Mouse (Mus musculus) olfactory bulb, adult 2 months (tissue): ENCODE results near the gene Sacs. TPM values are rescaled to one million over a fixed set of nuclear protein-coding genes. Genes with fewer than 3 reads are reported as not detected.
"Not testable (repeated sequence)": the region's sequence is repeated elsewhere in the genome, so short reads cannot be mapped to it uniquely, and the experiment has no call there.

Experiments used
- H3K27ac ChIP-seq: fragments of 200-500 bp; 2 replicates; pipeline ENCODE4 v1.5.1; 2012; ENCODE audit warnings: low read depth, low read length; ENCODE audit not compliant: insufficient read depth
- H3K4me1 ChIP-seq: fragments of 200-500 bp; 2 replicates; pipeline ENCODE4 v1.6.1; 2012; ENCODE audit warnings: low read length; ENCODE audit not compliant: control insufficient read depth, insufficient read depth
- H3K4me3 ChIP-seq: fragments of 200-500 bp; 2 replicates; pipeline ENCODE4 v1.5.1; 2012; ENCODE audit warnings: mild to moderate bottlenecking, low read depth, low read length, moderate library complexity; ENCODE audit not compliant: insufficient read depth
- CTCF ChIP-seq: fragments of 200-500 bp; IDR thresholded peaks from 2 replicates; pipeline ENCODE4 v1.5.1; 2012; ENCODE audit warnings: low read depth, mild to moderate bottlenecking, low read length, moderate library complexity; ENCODE audit not compliant: insufficient read depth
- POLR2A ChIP-seq: fragments of 200-500 bp; IDR thresholded peaks from 2 replicates; pipeline ENCODE4 v1.6.1; 2012; ENCODE audit warnings: mild to moderate bottlenecking, low read depth, low read length, moderate library complexity; ENCODE audit not compliant: insufficient read depth
- WGBS: fragments of 180-500 bp; shearing (Covaris S2); methylation state at CpG from one replicate; pipeline ENCODE4 v1.1.7; 2018; 5-methylcytosine and 5-hydroxymethylcytosine counted together
- polyA plus RNA-seq: library from polyadenylated mRNA; stranded (reverse); fragments of >200 nt; gene quantifications from 2 replicates; pipeline ENCODE4 v1.2.4, GENCODE M21; 2012; ENCODE audit warnings: low replicate concordance; ENCODE audit not compliant: missing spikeins, insufficient read depth, insufficient read length

Gene Sacs
- 64.4 TPM in 1 of 2 replicates, not detected in the other for polyA plus RNA-seq

DNA sequence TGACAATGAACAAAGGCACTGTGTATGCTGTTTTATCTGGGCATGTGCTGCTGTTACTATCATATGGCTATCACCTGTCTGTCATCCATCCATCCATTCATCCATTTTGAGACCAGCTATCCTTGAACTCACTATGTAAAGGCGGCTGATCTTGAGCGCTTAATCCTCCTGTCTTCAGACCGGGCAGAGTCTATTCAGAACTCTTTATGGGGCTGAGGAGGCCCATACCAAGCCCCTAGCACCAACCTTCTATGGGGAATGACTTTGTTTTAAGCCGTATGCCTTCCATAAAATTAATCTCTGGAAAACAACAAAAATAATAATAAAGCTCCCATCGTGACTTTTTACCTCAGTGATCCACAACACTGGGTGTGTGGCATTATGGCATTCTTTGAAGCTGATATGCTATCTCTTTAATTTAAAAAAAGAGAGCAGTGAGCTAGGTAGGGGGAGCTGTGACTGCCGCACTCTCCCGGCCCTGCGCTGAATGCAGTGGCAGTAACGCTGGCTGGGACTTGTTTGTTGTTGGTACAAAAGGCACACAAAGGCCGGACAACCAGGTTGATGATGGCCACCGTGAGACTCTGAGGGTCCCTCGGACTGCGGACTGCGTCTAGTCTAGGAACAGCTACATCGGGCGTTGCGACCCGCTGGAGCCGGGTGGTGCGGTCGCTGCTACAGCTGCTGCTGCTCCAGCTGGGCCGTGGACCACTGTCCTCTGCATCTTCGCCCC is at the start of gene Sacs:
Sacs (plus strand) TSS at position 464 of the 733 bp plus-strand sequence.
- H3K4me1 ChIP-seq, result peaks cover 8% of the 10 kb centered on the region
- peak within 1 kb of the TSS; percentile 59 for H3K4me3 ChIP-seq
- no peak for TF ChIP-seq CTCF
- TF ChIP-seq POLR2A, result no peak
- H3K27ac ChIP-seq, result no peak within 1 kb of the TSS
- 4% methylated on average over 23 of the region's 23 CpGs for WGBS

DNA sequence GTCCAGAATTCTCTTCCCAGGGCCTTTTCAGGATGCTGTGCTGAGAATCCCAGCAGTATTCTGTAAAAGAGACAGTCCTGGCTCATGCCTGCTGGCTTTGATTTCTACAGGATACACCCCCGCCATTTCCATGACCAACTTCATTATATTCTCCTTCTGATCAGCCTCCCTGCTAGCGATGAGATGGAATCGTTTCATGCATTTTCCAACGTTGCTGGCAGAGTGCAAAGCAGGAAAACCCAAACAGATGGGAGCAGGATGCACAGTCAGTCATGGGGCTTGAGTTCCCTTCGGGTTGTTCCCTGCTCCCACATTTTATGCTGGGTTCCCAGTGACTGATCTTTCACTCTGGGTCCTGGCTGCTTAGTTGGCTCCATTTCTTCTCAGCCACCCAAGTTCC is 47.3 kb upstream of the Sacs start:
- Histone ChIP-seq H3K27ac (no peak overlapping the region), H3K4me1 (no peaks in the 10 kb centered on the region), H3K4me3 (no peak overlapping the region)
- TF ChIP-seq POLR2A (no peak), CTCF (no peak)
- WGBS, result 67% methylated on average over 5 of the region's 5 CpGs

DNA sequence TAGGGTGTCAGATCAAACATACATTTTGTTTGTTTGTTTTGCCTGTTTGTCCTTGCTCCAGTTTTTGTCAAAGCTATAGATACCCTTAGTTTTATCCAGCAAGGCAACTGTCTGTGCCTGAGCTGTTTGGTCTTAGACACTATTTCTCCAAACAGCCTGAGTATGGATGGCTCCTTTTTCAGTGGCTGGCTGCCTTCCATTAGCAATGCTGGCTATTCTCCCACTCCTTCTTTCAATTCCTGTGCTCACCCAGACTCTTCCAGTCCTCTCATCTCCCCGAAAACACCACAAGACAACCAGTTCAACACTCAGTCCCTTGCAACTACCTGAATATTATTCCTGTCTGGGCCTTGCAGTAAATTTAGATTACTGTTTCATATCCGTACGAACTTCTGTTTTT is 46.2 kb upstream of the Sacs start:
- 79% methylated on average over 3 of the region's 3 CpGs for WGBS
- TF ChIP-seq POLR2A (no peak), CTCF (no peak)

DNA sequence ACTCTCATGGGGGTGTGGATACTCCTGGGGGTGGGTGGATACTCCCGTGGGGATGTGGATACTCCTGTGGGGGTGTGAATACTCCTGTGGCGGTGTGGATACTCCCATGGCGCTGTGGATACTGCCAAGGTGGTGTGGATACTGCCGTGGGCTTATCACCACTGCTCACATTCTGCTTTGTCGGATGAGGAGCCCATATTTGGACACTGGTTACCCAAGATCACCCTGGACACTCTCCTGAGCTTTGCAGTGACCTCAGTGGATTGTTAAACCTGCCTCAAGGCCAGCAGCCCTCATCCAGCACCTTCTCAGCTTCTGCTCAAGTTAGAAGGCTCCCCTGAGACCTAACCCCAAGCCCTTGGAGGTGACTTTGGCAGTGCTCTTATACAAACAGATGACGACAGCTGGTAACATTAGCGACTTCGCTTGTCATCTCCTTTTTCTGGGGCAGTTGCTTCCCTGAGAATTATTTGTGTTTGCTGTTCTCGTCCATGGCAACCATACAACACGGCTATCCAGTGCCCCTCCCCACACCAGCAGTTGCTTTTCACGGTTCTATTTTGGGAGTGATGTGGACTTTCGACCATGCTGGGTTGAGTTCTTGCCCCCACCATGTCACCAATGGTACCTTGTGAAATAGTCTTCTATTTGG is 40.2 kb upstream of the Sacs start:
- Histone ChIP-seq H3K27ac (no peak overlapping the region), H3K4me1 (no peaks in the 10 kb centered on the region), H3K4me3 (no peak overlapping the region)
- TF ChIP-seq POLR2A (no peak), CTCF (no peak)
- 85% methylated on average over 12 of the region's 12 CpGs for WGBS

More for the DNA sequence above, 46.2 kb upstream of the Sacs start:
- Histone ChIP-seq H3K4me3 (no peak overlapping the region), H3K4me1 (no peaks in the 10 kb centered on the region), H3K27ac (no peak overlapping the region)

DNA sequence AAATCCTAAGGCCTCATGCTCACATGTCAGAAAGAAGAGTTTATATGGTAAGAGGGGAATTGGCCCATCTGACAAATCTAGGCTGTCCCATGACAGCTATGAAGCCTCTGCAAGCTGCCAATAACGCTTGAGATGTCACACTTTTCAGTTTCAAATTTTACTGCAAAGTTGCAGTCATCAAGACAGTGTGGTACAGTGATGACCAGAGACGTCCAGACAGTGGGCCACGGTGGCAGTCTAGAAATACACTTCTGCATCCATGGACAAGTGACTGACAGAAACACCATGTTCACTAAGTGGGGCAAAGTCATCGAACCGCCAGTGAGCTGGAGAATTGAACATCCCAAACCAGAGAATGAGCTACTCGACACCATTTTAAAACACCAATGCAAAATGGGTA is 37.5 kb upstream of the Sacs start:
- no peak overlapping the region for H3K4me3 ChIP-seq
- H3K27ac ChIP-seq, result no peak overlapping the region
- TF ChIP-seq CTCF, result no peak
- TF ChIP-seq POLR2A, result no peak
- 95% methylated on average over 6 of the region's 6 CpGs for WGBS
- no peaks in the 10 kb centered on the region for H3K4me1 ChIP-seq

DNA sequence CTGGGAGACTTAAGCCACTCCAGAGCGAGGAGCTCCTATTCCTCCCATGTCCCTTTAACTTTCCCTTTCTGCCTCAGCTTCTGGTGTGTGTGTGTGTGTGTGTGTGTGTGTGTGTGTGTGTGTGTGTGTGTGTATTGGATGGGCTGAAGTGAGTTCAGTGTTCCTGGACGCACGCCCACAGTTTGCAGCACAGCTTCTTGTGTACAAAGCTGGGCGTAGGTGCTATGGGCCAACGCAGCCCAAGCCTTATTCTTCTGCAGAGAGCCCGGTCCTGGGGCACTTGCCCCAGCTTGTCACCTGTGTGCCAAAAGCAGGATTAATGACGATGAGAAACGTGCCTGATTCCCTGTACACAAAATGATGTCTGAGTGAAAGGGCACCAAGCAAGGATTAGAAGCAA is 31.9 kb upstream of the Sacs start:
- 68% methylated on average over 8 of the region's 8 CpGs for WGBS
- H3K4me1 ChIP-seq, result no peaks in the 10 kb centered on the region
- H3K4me3 ChIP-seq, result no peak overlapping the region
- no peak overlapping the region for H3K27ac ChIP-seq
- TF ChIP-seq POLR2A, result no peak
- no peak for TF ChIP-seq CTCF

DNA sequence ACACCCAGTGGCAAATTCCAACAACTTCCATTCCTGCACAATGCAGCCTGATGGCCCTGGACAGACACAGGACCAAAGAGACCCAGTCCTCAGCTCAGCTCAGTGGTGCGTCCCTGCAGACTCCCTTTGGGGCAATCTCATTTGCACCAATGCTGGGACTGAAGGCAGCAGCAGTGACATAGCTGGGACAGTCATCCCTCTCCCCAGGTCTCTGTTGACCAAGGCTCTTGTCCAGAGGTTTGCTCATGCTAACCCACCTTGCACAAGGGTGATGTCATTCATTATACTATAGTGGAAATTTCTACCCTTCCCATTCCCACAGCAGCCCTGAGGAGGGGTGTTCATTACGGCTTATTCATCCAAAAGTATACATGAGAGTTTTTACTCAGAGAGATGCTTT is 29.6 kb upstream of the Sacs start:
- H3K27ac ChIP-seq, result no peak overlapping the region
- no peak overlapping the region for H3K4me3 ChIP-seq
- WGBS, result 97% methylated on average over 2 of the region's 2 CpGs
- no peak for TF ChIP-seq POLR2A
- TF ChIP-seq CTCF, result no peak
- H3K4me1 ChIP-seq, result no peaks in the 10 kb centered on the region

DNA sequence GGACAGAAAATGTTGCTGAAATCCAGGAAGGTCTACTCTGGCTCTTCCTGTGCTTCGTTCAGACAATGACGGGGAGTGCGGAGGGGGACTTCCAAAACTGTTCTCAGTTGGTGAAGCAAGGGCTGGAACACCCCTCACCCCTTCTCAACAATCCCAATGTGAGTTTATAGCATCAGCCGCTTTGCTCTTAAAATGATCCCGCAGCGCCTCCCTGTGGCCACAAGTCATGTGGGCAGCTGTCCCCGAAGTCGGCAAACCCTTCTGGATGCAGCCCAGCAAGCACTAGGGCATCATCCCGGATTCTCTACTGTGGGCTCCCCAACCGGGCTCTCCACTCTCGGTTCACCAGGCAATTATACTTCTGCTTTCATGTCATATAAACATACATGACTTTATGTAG is 25.9 kb upstream of the Sacs start:
- Histone ChIP-seq H3K4me1 (no peaks in the 10 kb centered on the region), H3K27ac (no peak overlapping the region), H3K4me3 (no peak overlapping the region)
- TF ChIP-seq POLR2A, result no peak
- TF ChIP-seq CTCF, result peak; percentile 93
- WGBS, result 6% methylated on average over 11 of the region's 11 CpGs

DNA sequence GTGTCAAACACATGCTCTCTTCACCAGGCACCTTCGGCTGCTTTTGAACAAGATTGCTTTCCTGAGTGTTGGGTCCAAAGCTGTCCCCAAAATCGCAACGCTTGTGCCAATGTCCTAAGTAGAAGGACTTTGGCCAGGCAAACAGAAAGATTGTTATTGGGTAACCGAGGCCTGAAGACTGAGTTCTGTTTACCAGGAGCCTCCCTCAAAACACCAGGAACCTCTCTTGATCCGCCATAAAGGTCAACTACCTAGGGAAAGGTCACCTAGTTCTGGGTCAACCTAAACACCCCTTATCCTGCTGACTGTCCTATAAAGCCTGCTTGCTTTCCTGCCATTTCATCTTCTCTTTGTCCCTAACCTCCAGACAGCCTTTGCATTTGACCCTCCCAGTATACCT is 13.5 kb upstream of the Sacs start:
- H3K4me3 ChIP-seq, result no peak overlapping the region
- TF ChIP-seq POLR2A, result no peak
- TF ChIP-seq CTCF, result no peak
- no peaks in the 10 kb centered on the region for H3K4me1 ChIP-seq
- 88% methylated on average over 5 of the region's 5 CpGs for WGBS
- H3K27ac ChIP-seq, result no peak overlapping the region

DNA sequence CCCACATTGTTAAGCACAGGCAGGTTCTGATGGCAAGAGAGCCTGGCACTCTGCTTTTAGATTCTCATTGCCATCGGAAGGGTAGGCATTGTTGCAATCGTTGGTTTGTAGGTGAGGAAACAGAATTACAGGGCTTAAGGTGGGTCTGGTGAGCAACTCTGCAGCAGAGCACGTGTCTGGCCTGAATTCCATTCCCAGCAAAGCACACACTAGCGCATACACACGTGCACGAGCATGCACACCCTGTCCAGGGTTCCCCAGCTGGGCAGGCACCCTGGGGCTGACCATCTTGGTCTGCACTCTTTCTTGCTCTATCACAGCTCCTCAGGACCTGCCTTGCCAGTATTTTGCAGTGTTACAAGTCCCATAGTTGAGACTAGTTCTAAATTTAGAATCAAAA is 13.1 kb upstream of the Sacs start:
- WGBS, result 90% methylated on average over 6 of the region's 6 CpGs
- Histone ChIP-seq H3K4me3 (no peak overlapping the region), H3K4me1 (no peaks in the 10 kb centered on the region), H3K27ac (no peak overlapping the region)
- no peak for TF ChIP-seq CTCF
- no peak for TF ChIP-seq POLR2A

DNA sequence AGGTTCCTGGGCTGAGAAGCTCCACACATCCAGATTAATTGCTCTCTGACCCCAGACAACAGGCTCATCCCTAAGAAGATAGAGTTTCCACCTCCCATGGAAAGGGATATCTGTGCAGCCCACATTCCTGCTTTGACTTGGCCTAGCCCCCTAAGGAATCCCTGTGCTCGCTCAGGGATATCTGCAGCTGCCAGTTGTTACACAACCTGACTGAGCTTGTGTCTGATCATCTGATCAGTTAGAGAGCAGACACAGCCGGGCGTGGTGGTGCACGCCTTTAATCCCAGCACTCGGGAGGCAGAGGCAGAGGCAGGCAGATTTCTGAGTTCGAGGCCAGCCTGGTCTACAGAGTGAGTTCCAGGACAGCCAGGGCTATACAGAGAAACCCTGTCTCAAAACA is 10.9 kb upstream of the Sacs start:
- H3K4me3 ChIP-seq, H3K27ac ChIP-seq, H3K4me1 ChIP-seq: not testable (repeated sequence)
- 94% methylated on average over 6 of the region's 6 CpGs for WGBS
